Mouse (Mus musculus): ENCODE data around the gene Actn1.
A peak's percentile ranks its signal among the peaks of the same experiment; 100 is the strongest.
"Not testable (repeated sequence)": the region's sequence is repeated elsewhere in the genome, so short reads cannot be mapped to it uniquely, and the experiment has no call there.

The Actn1 gene

DNA sequence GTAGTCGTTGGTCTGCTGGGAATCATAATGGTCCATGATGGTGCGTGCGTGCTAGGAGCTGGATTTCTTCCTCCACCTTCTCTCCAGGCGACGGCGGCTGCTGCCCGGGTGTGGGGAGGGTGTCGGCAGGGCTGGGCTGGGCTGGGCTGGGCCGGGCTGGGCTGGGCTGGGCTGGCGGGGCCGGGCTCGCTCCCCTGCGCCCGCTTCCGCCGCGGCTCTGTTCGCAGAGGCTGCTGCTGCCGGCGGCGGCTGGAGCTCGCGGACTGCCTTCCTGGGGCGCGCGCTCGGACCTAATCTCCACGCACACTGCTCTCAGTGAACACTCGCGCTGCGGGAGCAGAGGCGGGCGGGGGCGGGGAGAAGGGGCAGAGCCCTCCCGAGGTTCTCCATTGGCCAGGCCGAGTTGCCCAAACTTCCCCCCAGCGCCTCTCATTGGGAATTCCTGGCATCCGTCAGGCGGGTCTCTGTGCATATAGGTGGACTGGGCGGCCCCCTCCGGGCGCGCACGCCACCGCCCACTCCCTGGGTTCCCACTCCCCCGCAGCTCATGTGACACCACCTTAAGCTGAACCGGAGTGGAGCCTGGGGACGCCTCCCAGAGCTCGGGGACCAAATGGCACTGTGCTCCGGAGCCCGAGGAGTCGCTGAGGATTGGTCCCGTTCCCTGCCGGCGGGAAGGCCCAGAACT is at the start of gene Actn1:
Actn1 (minus strand) TSS at position 316 of the 688 bp plus-strand sequence.
- DNase-seq (ENCODE audit: low read depth in 1 of 2, low spot score in 2 of 2), result peak in 1 of 2 experiments; percentile 9

GRCm38 (mm10) chr12:80307556-80307955 is 47.4 kb upstream of the Actn1 start:
- DNase-seq (ENCODE audit: low read depth in 1 of 2, low spot score in 2 of 2), result no peak

GRCm38 (mm10) chr12:80304518-80304917 is 44.3 kb upstream of the Actn1 start:
- DNase-seq (ENCODE audit: low read depth in 1 of 2, low spot score in 2 of 2), result no peak

- DNase-seq (ENCODE audit: low read depth in 1 of 2, low spot score in 2 of 2), result no peak
These were observed 40.8 kb upstream of the Actn1 start for GRCm38 (mm10) chr12:80300833-80301456.

DNA sequence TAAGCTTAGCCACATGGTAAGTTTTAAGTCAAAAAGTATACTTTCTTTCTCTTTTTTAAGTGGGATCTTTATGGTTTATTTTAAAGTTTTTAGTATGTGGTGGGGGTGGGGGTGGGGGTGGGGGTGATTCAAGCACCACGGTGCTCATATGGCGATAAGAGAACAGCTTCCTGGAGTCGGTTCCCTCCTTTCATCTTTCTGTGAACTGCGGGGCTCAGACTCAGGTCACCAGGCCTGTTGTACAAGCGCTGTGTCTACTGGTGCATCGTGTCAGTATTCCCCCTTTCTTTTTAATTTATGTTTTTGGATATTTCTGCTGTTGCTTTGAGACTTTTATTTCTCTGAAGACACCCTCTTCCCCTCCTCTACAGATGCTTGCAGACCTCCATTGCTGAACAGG is 38.5 kb upstream of the Actn1 start:
- DNase-seq (ENCODE audit: low read depth in 1 of 2, low spot score in 2 of 2), result no peak

GRCm38 (mm10) chr12:80291895-80292435 is 31.8 kb upstream of the Actn1 start:
- DNase-seq (ENCODE audit: low read depth in 1 of 2, low spot score in 2 of 2), result no peak

DNA sequence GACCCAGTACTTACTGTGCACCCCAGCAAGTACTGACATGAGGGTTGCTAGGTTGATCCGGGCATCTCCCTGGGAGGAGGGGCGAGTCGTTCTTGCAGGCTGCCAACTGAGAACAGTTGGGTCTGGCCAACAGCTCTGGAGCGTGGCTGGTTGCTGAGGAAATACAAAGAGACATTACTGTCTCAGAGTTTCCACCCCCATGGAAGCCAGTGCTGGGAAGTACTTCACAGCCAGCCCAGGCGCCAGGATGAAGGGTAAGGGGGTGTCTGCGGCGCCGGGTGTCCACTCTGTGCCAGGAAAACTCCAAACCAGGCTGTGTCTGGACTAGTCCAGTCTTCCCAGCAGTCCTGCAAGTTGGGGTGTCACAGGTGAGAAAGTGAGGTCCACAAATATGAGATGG is 30.8 kb upstream of the Actn1 start:
- DNase-seq (ENCODE audit: low read depth in 1 of 2, low spot score in 2 of 2), result no peak

DNA sequence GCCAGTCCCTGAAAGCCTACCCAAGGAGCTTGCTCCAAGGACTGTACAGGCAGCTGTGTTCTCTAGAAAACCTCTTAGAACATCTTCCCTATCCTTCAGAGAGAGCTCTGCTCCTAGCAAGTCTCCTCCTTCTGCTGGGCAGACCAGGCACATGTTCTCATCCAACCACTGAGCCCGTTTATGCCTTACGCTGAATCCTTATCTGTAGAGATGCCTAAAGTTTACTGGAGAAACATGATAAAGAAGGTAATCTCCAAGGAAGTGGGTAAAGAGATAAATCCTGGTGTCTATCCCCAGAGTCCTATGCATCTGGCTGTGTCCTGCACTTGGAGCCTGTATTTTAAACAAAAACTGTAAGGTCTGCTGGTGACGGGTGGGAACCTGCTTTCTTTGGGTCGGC is 30.3 kb upstream of the Actn1 start:
- DNase-seq (ENCODE audit: low read depth in 1 of 2, low spot score in 2 of 2), result no peak

- DNase-seq (ENCODE audit: low read depth in 1 of 2, low spot score in 2 of 2), result no peak
These were observed 29.6 kb upstream of the Actn1 start for GRCm38 (mm10) chr12:80289722-80290121.

DNA sequence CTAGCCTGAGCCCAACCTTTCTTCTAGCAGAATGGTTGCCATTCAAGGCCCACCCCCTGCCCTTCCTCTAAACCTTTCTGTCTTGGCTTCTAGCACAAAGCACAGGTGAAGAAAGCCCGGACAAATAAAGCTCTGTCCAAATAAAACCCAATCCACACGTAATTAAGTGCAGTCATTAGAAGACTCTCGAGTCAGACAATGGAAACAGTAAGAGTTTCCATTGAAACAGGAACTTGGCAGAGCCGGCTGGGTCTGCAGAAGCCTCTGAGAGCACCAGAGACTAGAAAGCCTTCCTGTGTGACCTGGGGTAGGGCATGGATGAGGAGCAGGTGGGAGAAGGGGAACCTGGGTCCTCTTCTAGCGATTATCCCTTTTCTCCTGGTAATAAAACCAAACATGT is 25.7 kb upstream of the Actn1 start:
- no peak for DNase-seq (ENCODE audit: low read depth in 1 of 2, low spot score in 2 of 2)

- DNase-seq (ENCODE audit: low read depth in 1 of 2, low spot score in 2 of 2), result not testable (repeated sequence)
These were observed 24.1 kb upstream of the Actn1 start for GRCm38 (mm10) chr12:80284251-80284650.

- DNase-seq (ENCODE audit: low read depth in 1 of 2, low spot score in 2 of 2), result no peak
These were observed 18.7 kb upstream of the Actn1 start for GRCm38 (mm10) chr12:80278866-80279265.

GRCm38 (mm10) chr12:80277428-80277827 is 17.3 kb upstream of the Actn1 start:
- DNase-seq (ENCODE audit: low read depth in 1 of 2, low spot score in 2 of 2), result no peak

DNA sequence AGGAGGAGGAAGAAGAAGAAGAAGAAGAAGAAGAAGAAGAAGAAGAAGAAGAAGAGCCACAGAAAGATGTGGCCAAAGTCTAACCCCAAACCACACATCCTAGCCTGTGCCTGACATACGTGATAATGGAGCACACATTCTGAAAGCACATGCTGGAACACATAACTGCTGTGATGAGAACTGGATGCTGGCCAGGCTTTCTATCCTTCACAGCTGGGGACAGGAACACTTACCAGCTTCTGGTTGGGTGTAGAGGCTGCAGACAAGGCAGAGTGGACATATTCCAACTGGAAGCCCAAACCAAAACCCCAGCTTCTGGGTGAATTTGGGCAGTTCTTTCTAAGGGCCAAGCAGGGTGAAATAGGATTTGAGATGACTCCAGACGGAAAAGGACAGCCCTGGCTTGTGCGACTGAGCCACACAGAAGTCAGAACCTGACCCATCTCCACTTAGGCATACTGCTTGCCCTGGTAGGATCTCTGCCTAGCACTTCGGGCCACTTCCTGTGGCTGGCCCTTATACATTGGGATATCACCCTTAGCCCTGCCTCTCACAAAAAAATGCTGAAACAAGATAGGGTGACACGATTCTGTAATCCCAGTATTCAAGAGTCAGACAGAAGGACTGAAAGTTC is 15.1 kb upstream of the Actn1 start:
- DNase-seq (ENCODE audit: low read depth in 1 of 2, low spot score in 2 of 2), result no peak

DNA sequence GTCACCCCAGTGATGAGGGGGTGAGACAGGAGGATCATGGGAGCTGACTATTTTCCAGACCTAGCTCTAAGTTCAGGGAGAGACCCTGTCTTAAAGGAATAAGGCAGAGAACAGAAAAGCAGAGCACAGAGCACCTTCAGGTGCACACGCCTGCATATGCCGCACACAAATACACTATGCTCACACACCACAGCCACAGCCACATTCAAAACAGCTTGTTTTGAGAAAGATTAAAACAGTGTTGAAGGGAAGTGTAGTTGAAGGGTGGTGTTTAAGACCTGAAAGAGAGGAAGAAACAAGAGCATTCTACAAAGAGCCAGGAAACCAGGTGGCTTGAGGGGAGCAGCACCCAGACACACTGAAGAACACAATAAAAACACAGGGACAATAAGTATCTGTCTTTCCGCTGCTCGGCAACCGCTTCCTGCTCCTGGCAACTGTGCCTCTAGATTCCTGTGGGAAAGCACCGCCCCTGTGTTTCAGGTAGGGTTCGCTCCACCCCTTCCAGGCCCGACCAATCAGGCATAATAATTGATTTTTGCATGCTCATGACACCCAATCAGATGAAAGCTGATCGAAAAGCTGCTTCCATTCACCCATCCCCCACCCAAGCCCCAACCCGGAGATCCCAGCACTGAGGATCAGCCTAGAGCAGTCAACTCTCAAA is 13.0 kb upstream of the Actn1 start:
- DNase-seq (ENCODE audit: low read depth in 1 of 2, low spot score in 2 of 2), result no peak

- DNase-seq (ENCODE audit: low read depth in 1 of 2, low spot score in 2 of 2), result no peak
These were observed 11.6 kb upstream of the Actn1 start for GRCm38 (mm10) chr12:80271806-80272205.

DNA sequence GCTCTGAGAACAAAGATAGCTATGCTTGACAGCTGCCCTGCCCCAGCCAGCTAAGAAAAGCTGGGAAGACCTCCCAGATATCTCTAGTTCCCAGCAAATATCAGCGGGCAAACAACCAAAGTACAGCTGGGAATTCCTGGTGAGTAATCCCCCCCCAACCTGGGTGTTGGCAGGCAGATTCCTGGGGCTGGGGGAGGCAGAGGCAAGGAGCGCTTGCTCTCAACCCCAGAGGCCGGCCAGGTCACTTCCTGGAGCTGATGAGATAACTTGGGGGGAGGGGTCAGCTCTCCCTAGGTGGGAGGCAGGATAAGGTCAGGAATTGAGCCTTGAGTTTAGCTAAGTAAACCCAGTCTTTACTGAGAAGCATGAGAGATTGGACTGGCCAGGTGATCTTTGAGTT is 10.8 kb upstream of the Actn1 start:
- DNase-seq (ENCODE audit: low read depth in 1 of 2, low spot score in 2 of 2), result no peak

DNA sequence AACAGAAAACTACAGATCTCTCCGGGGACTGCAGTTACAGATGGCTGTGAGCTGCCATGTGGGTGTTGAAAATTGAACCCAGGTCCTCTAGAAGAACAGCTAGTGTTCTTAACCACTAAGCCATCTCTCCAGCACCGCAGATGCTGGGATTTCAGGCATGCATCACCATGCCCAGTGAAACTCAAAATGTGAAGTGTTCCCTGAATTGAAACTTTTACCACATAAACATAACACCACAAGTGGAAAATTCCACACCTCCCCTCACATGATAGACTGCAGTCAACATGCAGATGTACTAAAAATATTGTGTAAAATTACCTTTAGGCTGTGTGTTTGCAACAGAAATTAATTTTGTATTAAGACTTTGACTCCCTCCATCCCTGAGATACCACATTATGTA is 9.1 kb upstream of the Actn1 start:
- no peak for DNase-seq (ENCODE audit: low read depth in 1 of 2, low spot score in 2 of 2)

- no peak for DNase-seq (ENCODE audit: low read depth in 1 of 2, low spot score in 2 of 2)
These were observed 7.8 kb upstream of the Actn1 start for GRCm38 (mm10) chr12:80267962-80268361.

DNA sequence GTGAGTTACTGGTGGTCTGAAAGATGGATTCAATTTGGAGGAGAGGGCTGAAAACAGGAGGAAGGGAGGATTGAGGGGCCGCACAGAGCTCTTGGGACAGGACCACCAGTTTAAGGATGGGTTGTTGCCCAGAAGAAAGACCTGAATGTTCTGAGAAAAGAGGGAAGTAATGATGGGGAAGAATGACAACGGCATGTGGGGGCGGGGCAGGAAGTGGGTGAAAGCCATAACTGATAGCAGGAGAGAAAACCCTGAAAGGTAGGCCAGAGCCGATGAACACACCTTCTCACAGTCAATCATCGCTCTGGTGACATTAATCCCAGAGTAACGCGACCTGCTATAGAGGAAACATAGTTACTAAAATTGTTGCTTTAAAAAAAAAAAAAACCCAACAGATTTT is 4.2 kb upstream of the Actn1 start:
- not testable (repeated sequence) for DNase-seq (ENCODE audit: low read depth in 1 of 2, low spot score in 2 of 2)
